Mouse (Mus musculus): Measurements from ENCODE around the gene Chrna4. TPM values are rescaled to one million over a fixed set of nuclear protein-coding genes. Genes with fewer than 3 reads are reported as not detected.

Gene Chrna4
- total RNA-seq (2023), result not detected

GRCm38 (mm10) chr2:181043437-181043836, at the start of gene Chrna4:
Chrna4 (minus strand) TSS chr2:181043546.

GRCm38 (mm10) chr2:180986449-180986848, 56.9 kb downstream of the Chrna4 start, which contains the start of gene Col20a1:
Col20a1 (plus strand) TSS chr2:180986535.

Other genes starting within 250 kb of the Chrna4 start
- 10 to 100 TPM; 43.5 to 48.3 TPM for gene Ythdf1, start 122.6 kb downstream of the Chrna4 start, total RNA-seq (2023)
- not detected for gene Birc7, start 114.5 kb downstream of the Chrna4 start, total RNA-seq (2023)
- not detected for gene Nkain4, start 88.8 kb downstream of the Chrna4 start, total RNA-seq (2023)
- 10 to 100 TPM; 43.4 to 45.8 TPM for gene Arfgap1, start 76.3 kb downstream of the Chrna4 start, total RNA-seq (2023)
- 1 to 10 TPM; 1.3 to 2.0 TPM for gene Col20a1, start 57.0 kb downstream of the Chrna4 start, total RNA-seq (2023)
- under 1 TPM in 1 of 2 experiments, not detected in 1; 0.20 TPM for gene Kcnq2, start 91.8 kb upstream of the Chrna4 start, total RNA-seq (2023)
- gene Eef1a2, start 113.5 kb upstream of the Chrna4 start, total RNA-seq (2023), result not detected
- 10 to 100 TPM; 19.0 to 24.2 TPM for gene Ppdpf, start 143.7 kb upstream of the Chrna4 start, total RNA-seq (2023)
- gene Ptk6, start 159.2 kb upstream of the Chrna4 start, total RNA-seq (2023), result not detected
- gene Srms, start 169.6 kb upstream of the Chrna4 start, total RNA-seq (2023), result not detected
- not detected for gene Fndc11, start 176.5 kb upstream of the Chrna4 start, total RNA-seq (2023)
- 10 to 100 TPM; 43.2 to 49.9 TPM for gene Helz2, start 198.5 kb upstream of the Chrna4 start, total RNA-seq (2023)
- 10 to 100 TPM; 29.6 to 32.9 TPM for gene Gmeb2, start 244.5 kb upstream of the Chrna4 start, total RNA-seq (2023)